In genomic region chr4:130359486-130360237, GRCm38 (mm10) we compare ENCODE assay signal across 8 mouse cellular contexts. TPM values are rescaled to one million over a fixed set of nuclear protein-coding genes. Genes with fewer than 3 reads are reported as not detected.
DNase-seq lines count a peak whose midpoint lies in the region; ATAC-seq and TF ChIP-seq lines count a peak whose summit lies in the region.

Zcchc17 (minus strand) TSS chr4:130359943.
Snrnp40 (plus strand) TSS chr4:130360132.

- peak; percentile 100 for DNase-seq in heart, postnatal 10 days
- peak; percentile 100 for DNase-seq in large intestine, adult 2 months (ENCODE audit: low read depth, low spot score)
- DNase-seq in liver, postnatal 0 days = peak; percentile 98
- DNase-seq in testis, postnatal 10 days (ENCODE audit: low spot score) = peak; percentile 99

- peaks cover 10% of the 10 kb centered on the region for H3K36me3 ChIP-seq in ES-Bruce4 (ENCODE audit: control insufficient read depth, insufficient read depth, low read length, poor library complexity, severe bottlenecking)
- peaks cover 27% of the 10 kb centered on the region for H3K36me3 ChIP-seq in forebrain, embryonic 13.5 days (ENCODE audit: poor library complexity, severe bottlenecking)
- H3K36me3 ChIP-seq in liver, postnatal 0 days (replicated peaks; ENCODE audit: insufficient read depth, low read length) = peaks cover 20% of the 10 kb centered on the region
- H3K36me3 ChIP-seq in neural tube, embryonic 14.5 days (ENCODE audit: control insufficient read depth, insufficient read depth, low read length) = peaks cover 15% of the 10 kb centered on the region; the same call in 1 of the 2 replicates

- TF ChIP-seq CTCF in ES-Bruce4 (IDR thresholded peaks at IDR 0.05; ENCODE audit: low read depth, low read length) = no peak
- no peak; the same call in 1 of the 2 replicates for TF ChIP-seq CTCF in liver, postnatal 0 days (IDR thresholded peaks at IDR 0.05; ENCODE audit: low read depth)

- H3K4me3 ChIP-seq in ES-Bruce4 (ENCODE audit: low read depth, low read length) = peak within 1 kb of the TSS; percentile 96
- H3K4me3 ChIP-seq in forebrain, embryonic 13.5 days = peak within 1 kb of the TSS; percentile 75
- H3K4me3 ChIP-seq in liver, postnatal 0 days (ENCODE audit: low read depth, low read length) = peak within 1 kb of the TSS; percentile 89
- peak within 1 kb of the TSS; percentile 89 for H3K4me3 ChIP-seq in neural tube, embryonic 14.5 days (ENCODE audit: low read depth, low read length)

- WGBS in forebrain, embryonic 13.5 days = under 1% methylated on average over 49 of the region's 49 CpGs
- WGBS in large intestine, adult 2 months = under 1% methylated on average over 49 of the region's 49 CpGs
- under 1% methylated on average over 49 of the region's 49 CpGs for WGBS in liver, postnatal 0 days (ENCODE audit: insufficient replicate concordance)
- under 1% methylated on average over 49 of the region's 49 CpGs for WGBS in neural tube, embryonic 14.5 days

- ATAC-seq in cerebellum, adult (ENCODE audit: insufficient number of reproducible peaks, low FRiP score, low TSS enrichment) = peak; percentile 98
- ATAC-seq in forebrain, embryonic 13.5 days = peak; percentile 100
- peak; percentile 99 for ATAC-seq in liver, postnatal 0 days
- ATAC-seq in neural tube, embryonic 14.5 days (ENCODE audit: low read depth) = peak; percentile 99

- H3K9me3 ChIP-seq in ES-Bruce4 (replicated peaks; ENCODE audit: control insufficient read depth, insufficient read depth, low read length, poor library complexity, severe bottlenecking) = no peaks in the 10 kb centered on the region
- H3K9me3 ChIP-seq in forebrain, embryonic 13.5 days (replicated peaks) = no peaks in the 10 kb centered on the region
- H3K9me3 ChIP-seq in liver, postnatal 0 days (ENCODE audit: low read length) = no peaks in the 10 kb centered on the region
- H3K9me3 ChIP-seq in neural tube, embryonic 14.5 days (ENCODE audit: control insufficient read depth, low read length) = no peaks in the 10 kb centered on the region

- TF ChIP-seq POLR2A in ES-Bruce4 (IDR thresholded peaks at IDR 0.05; ENCODE audit: insufficient read depth, low read length) = peak; percentile 78

- H3K27me3 ChIP-seq in ES-Bruce4 (ENCODE audit: control insufficient read depth, insufficient read depth, low read length, poor library complexity, severe bottlenecking) = no peaks in the 10 kb centered on the region
- no peaks in the 10 kb centered on the region for H3K27me3 ChIP-seq in forebrain, embryonic 13.5 days
- H3K27me3 ChIP-seq in liver, postnatal 0 days (ENCODE audit: insufficient read depth, low read length) = no peaks in the 10 kb centered on the region
- no peaks in the 10 kb centered on the region for H3K27me3 ChIP-seq in neural tube, embryonic 14.5 days (ENCODE audit: control insufficient read depth, insufficient read depth, low read length)

- H3K27ac ChIP-seq in ES-Bruce4 (ENCODE audit: insufficient read depth, low read length) = 0 out of 2 replicates have a peak within 1 kb of the TSS, but pooled peaks have one; percentile 8
- H3K27ac ChIP-seq in forebrain, embryonic 13.5 days = peak within 1 kb of the TSS; percentile 79
- H3K27ac ChIP-seq in liver, postnatal 0 days (ENCODE audit: low read depth) = peak within 1 kb of the TSS; percentile 94
- H3K27ac ChIP-seq in neural tube, embryonic 14.5 days (ENCODE audit: low read depth, low read length) = peak within 1 kb of the TSS; percentile 74

- H3K4me2 ChIP-seq in forebrain, embryonic 13.5 days = peak within 1 kb of the TSS; percentile 86
- H3K4me2 ChIP-seq in liver, postnatal 0 days (ENCODE audit: low read depth, low read length) = peak within 1 kb of the TSS; percentile 98
- H3K4me2 ChIP-seq in neural tube, embryonic 14.5 days (ENCODE audit: low read depth, low read length) = peak within 1 kb of the TSS; percentile 66

- H3K9ac ChIP-seq in ES-Bruce4 (ENCODE audit: low read depth, poor library complexity, severe bottlenecking) = peak within 1 kb of the TSS; percentile 97
- peak within 1 kb of the TSS; percentile 92 for H3K9ac ChIP-seq in forebrain, embryonic 13.5 days
- peak within 1 kb of the TSS; percentile 91 for H3K9ac ChIP-seq in liver, postnatal 0 days (replicated peaks)
- peak within 1 kb of the TSS; percentile 78 for H3K9ac ChIP-seq in neural tube, embryonic 14.5 days (replicated peaks; ENCODE audit: low read depth, low read length)

- no peaks in the 10 kb centered on the region for H3K4me1 ChIP-seq in ES-Bruce4 (ENCODE audit: control insufficient read depth, insufficient read depth, low read length)
- H3K4me1 ChIP-seq in forebrain, embryonic 13.5 days = peaks cover 24% of the 10 kb centered on the region
- peaks cover 22% of the 10 kb centered on the region for H3K4me1 ChIP-seq in liver, postnatal 0 days (ENCODE audit: insufficient read depth)
- peaks cover 14% of the 10 kb centered on the region for H3K4me1 ChIP-seq in neural tube, embryonic 14.5 days (ENCODE audit: control insufficient read depth, insufficient read depth, low read length)

- intact Hi-C loops in heart, postnatal 10 days (cut with DNase I) = no loop called here

- no peak for TF ChIP-seq EP300 in ES-Bruce4 (IDR thresholded peaks at IDR 0.05; ENCODE audit: insufficient read depth, low read depth, low read length)
- TF ChIP-seq EP300 in liver, postnatal 0 days (IDR thresholded peaks at IDR 0.05; ENCODE audit: low read depth) = 0 out of 2 replicates have a peak, but pooled peaks have one; percentile 54

RNA-seq across cellular contexts. Expression of gene Zcchc17, which starts in this region (rescaled TPM):
- 21.3 and 25.1 TPM in 2 replicates for polyA plus RNA-seq in ES-Bruce4 (2011; ENCODE audit: insufficient read depth, insufficient read length, low read depth, missing spikeins)
- polyA plus RNA-seq in forebrain, embryonic 13.5 days (2015; fragmentation: Nextera tagmentation; extraction: Ambion mirVana) = 84.6 and 90.5 TPM in 2 replicates
- 10 to 100 TPM; 24.6 to 25.4 TPM for total RNA-seq in heart, postnatal 10 days (2021)
- polyA plus RNA-seq in large intestine, adult 2 months (2012; rRNA removed) = 20.3 and 24.5 TPM in 2 replicates
- polyA plus RNA-seq in liver, postnatal 0 days (2015; fragmentation: Nextera tagmentation; extraction: Ambion mirVana) = 26.3 and 27.5 TPM in 2 replicates
- 97.0 and 98.1 TPM in 2 replicates for polyA plus RNA-seq in neural tube, embryonic 14.5 days (2014; fragmentation: Nextera tagmentation; extraction: Ambion mirVana)

RNA-seq across cellular contexts. Expression of gene Snrnp40, which starts in this region (rescaled TPM):
- polyA plus RNA-seq in ES-Bruce4 (2011; ENCODE audit: insufficient read depth, insufficient read length, low read depth, missing spikeins) = 84.2 and 88.4 TPM in 2 replicates
- polyA plus RNA-seq in forebrain, embryonic 13.5 days (2015; fragmentation: Nextera tagmentation; extraction: Ambion mirVana) = 177 and 180 TPM in 2 replicates
- total RNA-seq in heart, postnatal 10 days (2021) = 10 to 100 TPM; 26.1 to 29.9 TPM
- polyA plus RNA-seq in large intestine, adult 2 months (2012; rRNA removed) = 43.0 and 44.9 TPM in 2 replicates
- polyA plus RNA-seq in liver, postnatal 0 days (2015; fragmentation: Nextera tagmentation; extraction: Ambion mirVana) = 37.7 and 39.9 TPM in 2 replicates
- 101 and 102 TPM in 2 replicates for polyA plus RNA-seq in neural tube, embryonic 14.5 days (2014; fragmentation: Nextera tagmentation; extraction: Ambion mirVana)

Comparison
In these comparisons a context has a peak if more than half of its experiments do, and no peak if none do; other contexts are left out.
1. Peak in every context shown above with its lines: DNase-seq, ATAC-seq, H3K4me3 ChIP-seq and H3K27ac ChIP-seq.
2. H3K27ac ChIP-seq: peak in every context shown above with its lines; median percentile 94 in liver, postnatal 0 days; 79 in forebrain, embryonic 13.5 days; 74 in neural tube, embryonic 14.5 days; 8 in ES-Bruce4.